Mouse (Mus musculus): Measurements from ENCODE around the gene Lrp3.

Gene Lrp3

DNA sequence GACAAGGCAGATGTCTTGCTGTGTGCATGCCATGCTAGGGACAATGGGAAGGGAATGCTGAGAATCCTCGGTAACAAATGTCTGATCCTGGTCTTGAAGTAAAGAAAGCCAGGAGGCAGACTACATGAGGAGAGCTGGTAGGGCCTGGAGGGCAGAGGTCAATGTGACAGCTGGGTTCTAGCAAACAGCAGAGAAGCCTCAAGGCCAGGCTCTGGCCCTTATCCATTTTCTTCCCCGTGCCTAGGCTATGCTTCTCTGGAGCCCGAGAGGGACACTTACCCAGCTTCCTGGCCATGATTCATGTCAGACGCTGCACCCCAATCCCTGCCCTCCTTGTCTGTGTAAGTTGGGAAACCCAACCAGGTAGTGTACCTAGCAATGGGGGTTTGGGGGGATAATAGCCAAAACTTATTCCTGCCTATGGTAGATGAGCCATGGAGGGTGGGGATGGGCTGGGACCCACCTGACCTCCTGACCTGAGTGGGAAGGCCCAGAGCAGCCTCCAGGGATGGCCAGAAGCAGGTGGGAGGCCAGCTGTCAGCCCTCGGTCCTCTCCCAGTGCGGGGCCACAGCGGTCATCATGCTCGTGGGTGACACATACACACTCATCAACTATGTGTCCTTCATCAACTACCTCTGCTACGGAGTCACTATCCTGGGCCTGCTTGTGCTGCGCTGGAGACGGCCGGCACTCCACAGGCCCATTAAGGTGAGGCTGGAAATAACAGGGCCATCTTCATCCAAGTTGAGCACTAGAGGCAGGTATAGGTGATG, 16.1 kb downstream of the Lrp3 start:
- in situ Hi-C loops (cut with MboI; ENCODE audit: low pct_unique_long_range_greater_than_20kb in 1 of 2, low sequenced_read_pairs in 2 of 2, unreplicated experiment in 1 of 2) = no loop called here

DNA sequence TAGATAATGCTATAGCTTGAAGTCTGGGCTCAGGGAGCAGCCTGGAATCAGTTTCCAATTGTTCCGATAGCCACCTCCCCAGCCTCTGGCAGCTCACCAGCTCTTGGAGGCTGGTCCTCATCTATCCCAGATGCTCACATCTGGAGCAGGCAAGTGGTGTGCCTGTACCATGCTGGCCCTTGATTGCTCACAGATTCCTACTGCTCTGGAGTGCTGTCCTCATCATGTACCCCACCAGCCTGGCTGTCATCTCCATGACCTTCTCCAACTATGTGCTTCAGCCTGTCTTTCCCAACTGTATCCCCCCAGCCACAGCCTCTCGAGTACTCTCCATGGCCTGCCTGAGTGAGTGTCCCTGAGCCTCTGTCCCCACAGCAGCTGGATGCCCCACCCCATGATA, 18.3 kb downstream of the Lrp3 start:
- in situ Hi-C loops (cut with MboI; ENCODE audit: low pct_unique_long_range_greater_than_20kb in 1 of 2, low sequenced_read_pairs in 2 of 2, unreplicated experiment in 1 of 2) = no loop called here

DNA sequence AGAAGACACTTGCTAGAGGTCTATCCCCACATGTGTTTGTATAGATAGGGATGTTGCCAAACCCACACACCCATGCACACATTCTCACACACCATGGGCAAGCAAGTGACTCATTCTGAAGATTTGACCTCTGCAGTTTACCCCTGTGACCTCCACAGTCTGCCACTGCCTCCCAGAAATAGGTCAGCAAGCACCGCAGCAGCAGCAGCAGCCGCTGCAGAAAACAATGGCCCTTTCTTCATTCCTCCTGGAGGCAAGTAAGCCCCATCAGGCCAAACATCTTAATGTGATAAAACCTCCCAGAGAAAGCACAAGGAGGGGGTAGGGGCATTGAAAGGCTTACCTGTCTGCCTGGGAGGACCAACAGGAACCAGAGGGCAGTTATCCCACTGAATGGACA, 24.0 kb downstream of the Lrp3 start:
- in situ Hi-C loops (cut with MboI; ENCODE audit: low pct_unique_long_range_greater_than_20kb in 1 of 2, low sequenced_read_pairs in 2 of 2, unreplicated experiment in 1 of 2) = no loop called here

DNA sequence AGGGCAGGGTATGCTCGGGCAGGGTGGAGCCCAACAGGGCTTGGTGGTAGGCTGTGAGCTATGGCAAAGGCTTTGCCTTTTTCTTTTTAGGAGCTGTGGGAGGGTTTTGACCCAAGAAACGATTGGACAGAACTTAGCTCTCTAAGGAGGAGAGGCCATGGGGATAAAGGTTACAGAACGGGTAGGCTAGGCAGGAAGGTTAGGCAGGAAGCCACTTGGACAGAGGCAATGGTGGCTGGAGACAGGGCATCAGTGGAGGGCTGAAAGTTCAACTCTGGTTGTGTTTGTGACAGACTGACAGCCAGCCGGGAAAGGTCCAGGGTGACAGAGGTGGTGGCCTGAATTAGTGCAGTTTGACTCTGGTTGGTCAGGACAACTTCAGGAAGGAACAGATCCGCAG, 25.6 kb downstream of the Lrp3 start:
- in situ Hi-C loops (cut with MboI; ENCODE audit: low pct_unique_long_range_greater_than_20kb in 1 of 2, low sequenced_read_pairs in 2 of 2, unreplicated experiment in 1 of 2) = no loop called here

DNA sequence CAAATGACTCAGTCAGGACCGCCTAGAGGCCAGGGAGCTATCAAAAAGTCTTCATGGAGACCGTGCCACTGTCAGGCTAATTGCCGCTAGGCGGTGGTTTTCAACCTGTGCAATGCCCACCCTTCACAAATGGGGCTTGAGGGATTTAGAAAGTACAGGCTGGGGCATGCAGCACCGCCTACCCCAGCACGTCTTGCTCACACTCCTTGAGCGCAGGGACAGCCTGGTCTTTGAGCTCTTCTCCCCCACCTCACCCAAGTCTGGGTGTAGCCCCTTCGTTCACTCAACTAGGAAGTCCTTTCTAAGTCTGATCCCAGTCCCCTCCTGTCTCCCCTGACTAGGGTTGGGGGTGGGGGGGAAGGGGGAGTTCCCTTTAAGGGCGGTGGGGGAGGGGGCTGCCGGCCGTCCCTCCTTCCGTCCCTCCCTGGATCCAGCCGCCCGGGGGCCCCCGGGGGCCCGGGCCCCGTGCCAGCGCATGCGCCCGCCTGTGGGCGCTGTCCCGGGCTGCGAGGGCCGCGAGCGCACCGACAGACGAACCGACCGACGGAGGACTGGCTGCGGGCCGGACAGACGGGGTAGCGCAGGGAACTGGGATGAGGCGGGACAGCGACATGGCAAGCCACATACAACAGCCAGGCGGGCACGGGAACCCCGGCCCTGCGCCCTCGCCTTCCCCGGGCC, 29.3 kb downstream of the Lrp3 start, which contains the start of gene Slc7a10:
Slc7a10 (plus strand) TSS at position 497 of the 681 bp plus-strand sequence.
- in situ Hi-C loops (cut with MboI; ENCODE audit: low pct_unique_long_range_greater_than_20kb in 1 of 2, low sequenced_read_pairs in 2 of 2, unreplicated experiment in 1 of 2) = no loop called here

DNA sequence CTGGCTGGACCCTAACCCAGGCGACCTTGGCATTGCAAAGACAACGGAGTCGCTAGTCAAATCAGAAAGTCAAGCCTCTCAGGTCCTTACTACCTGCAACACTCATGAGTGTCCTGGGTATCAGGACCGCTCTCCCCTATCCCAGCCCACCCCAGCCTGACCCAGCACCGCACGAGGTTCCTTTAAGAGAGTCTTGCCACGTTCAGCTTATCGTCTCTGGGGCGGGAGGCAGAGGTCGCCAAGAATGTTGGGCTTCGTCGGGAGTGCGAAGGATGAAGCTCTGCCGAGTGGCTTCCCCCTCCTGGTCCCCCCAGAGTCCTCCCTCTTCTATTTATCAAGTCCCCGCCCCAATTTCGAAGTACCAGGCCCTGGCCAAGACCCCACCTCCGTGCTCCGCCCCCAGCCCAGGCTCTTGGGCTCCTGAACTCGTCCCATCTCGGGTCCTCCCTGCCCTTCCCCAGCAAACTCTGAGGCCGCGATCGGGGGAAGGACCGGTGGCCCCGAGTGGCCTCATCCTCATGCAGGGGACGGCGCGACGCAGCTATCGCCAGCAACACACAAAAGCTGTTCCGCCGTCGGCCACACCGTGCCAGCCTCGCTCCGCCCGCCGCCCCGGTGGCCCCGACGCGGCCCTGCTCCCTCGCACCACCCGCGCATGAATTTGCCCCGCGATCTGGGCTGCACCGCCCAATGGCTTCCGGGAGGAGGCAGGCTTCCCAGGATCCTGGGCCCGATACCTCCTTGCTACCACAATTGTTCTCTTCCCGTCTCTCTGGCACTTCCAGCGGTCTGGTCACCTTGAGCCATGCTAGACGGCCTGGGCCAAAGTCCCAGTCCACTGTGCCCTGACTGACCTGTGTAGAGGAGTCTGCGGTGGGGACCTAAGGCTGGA, 30.2 kb downstream of the Lrp3 start:
- in situ Hi-C loops (cut with MboI; ENCODE audit: low pct_unique_long_range_greater_than_20kb in 1 of 2, low sequenced_read_pairs in 2 of 2, unreplicated experiment in 1 of 2) = no loop called here

DNA sequence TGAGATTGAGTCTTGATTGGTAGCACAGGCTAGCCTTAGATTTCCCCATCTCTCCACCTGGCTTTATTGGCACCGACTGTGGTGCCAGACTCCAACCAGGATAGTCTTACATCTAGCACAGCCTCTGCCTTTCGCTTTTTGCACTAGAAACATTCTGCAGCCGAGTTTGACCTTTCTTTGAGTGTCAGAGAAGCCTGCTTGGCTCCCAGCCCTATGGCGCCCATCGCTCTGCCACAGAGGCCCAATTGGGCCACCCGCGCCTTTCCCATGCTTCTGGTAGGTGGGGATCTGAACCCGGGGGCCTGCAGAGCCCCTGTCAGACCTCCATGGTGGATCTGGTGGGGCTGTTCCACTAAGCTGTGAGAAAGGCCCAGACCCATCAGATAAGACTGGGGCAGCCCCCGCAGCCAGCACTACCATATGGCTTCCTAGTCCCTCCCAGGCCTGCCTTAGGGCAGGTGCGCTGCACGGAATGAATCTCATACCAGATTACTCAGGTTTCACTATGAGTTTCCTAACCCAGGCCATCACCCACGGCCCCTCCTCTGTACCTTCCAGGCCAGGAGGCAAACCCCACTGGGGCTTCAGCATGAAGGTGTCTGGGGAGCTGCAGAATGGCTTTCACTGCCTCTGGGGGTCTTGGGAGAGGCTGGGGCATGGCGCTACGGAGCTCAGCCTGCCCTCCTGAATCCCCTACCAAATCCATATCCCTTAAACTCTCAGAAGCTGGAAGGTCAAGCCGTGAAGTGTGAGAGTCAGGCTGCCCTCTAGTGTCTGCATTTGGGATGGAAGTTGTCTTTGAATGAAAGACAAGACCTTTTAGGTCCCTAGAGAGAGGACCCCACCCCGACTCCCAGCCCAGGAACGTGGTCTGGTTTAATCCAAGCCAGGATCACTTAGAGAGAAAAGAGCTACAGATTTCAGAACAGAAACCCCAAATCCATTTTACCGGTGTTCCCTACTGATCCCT, 38.6 kb downstream of the Lrp3 start:
- in situ Hi-C loops (cut with MboI; ENCODE audit: low pct_unique_long_range_greater_than_20kb in 1 of 2, low sequenced_read_pairs in 2 of 2, unreplicated experiment in 1 of 2) = loop anchor here in 1 of 2 experiments (10.0 kb wide), 2 partner anchors 142 to 322 kb away; no protein-coding TSS in a partner anchor

DNA sequence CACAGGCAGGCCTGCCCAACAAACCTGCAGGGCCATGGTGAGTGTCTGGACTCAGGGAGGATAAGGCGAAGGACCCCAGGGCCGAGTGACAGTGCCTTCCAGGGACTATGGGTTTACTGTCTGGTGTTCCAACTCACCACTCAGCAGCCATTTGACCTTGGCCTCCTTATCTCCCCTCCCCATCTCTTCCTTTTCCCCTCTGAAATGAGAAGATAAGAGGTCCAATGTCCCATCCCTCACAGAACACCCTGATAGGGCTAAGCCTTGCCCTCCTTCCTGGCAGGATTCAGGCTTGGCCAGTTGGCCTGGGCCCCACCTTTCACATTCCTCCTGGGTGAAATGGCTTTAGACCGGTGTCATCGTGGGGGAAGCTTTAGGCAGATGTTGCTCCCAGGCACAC, 39.8 kb downstream of the Lrp3 start:
- in situ Hi-C loops (cut with MboI; ENCODE audit: low pct_unique_long_range_greater_than_20kb in 1 of 2, low sequenced_read_pairs in 2 of 2, unreplicated experiment in 1 of 2) = loop anchor here in 1 of 2 experiments (10.0 kb wide), 2 partner anchors 141 to 321 kb away; no protein-coding TSS in a partner anchor

DNA sequence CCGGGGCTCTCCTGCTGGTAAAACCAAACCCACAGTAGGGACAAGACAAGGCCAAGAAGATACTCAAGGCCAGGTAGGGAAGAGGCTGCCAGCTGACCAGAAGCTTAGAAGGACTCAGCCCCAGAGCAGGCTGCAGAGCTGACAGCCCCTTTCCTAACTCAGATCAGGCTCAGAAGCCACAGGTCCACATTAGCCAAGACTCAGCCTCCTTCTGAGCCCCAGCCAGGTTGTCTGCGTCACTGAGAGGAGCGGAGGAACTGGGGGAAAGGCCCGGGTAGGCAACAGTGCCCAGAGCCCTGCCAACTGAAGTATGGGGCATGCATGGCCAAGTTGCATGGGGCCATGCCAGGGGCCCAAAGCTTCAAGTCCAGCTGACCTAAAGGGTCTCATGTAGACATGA, 42.8 kb downstream of the Lrp3 start:
- in situ Hi-C loops (cut with MboI; ENCODE audit: low pct_unique_long_range_greater_than_20kb in 1 of 2, low sequenced_read_pairs in 2 of 2, unreplicated experiment in 1 of 2) = loop anchor here (10.0 to 25.0 kb wide), 3 partner anchors 138 to 335 kb away; no protein-coding TSS in a partner anchor

DNA sequence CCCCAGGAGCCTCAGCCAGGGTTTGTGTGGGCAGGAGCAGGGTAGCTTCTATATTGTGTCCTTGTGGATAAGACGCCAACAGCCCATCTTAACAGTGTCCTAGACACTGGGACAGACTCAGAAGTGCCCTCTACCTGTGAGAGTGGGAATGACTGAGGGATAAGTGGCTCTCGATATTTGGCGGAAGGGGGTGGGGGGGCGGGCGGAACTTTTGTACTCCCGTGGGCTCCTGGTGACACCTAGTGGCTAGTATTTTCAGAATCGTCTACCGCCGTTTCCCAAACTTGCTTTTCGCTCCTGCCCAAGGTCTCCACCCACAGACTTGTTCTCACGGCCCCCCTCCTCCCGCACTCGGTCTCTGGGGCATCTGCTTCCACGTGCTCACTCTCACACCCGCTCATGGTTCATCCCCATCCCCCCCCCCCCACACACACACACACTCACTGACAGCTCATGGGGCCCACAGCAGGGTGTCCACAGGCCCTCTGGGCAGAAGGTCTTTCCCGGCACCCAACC, 43.4 kb downstream of the Lrp3 start:
- in situ Hi-C loops (cut with MboI; ENCODE audit: low pct_unique_long_range_greater_than_20kb in 1 of 2, low sequenced_read_pairs in 2 of 2, unreplicated experiment in 1 of 2) = loop anchor here (10.0 to 25.0 kb wide), 3 partner anchors 137 to 335 kb away; no protein-coding TSS in a partner anchor

DNA sequence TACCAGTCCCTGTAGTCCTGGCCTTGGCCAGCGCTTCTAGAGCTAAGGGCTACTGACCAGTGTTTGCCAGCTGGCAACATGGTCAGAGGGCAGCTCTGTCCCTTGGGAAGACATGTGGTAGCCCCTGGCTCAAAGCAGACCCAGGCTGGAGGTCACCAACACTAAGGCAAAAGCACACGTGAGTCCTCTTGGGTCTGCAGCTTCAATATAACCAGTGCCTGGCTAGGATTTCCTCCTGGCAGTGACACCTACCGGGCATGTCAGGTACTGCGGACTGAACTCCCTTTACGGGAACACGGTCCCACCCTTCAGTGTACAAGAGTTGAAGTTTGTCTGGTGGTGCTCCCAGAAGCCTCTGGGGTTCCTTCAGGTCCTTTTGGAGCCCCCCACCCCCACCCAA, 46.0 kb downstream of the Lrp3 start:
- in situ Hi-C loops (cut with MboI; ENCODE audit: low pct_unique_long_range_greater_than_20kb in 1 of 2, low sequenced_read_pairs in 2 of 2, unreplicated experiment in 1 of 2) = loop anchor here in 1 of 2 experiments (25.0 kb wide), 1 partner anchor 332 kb away; no protein-coding TSS in a partner anchor

DNA sequence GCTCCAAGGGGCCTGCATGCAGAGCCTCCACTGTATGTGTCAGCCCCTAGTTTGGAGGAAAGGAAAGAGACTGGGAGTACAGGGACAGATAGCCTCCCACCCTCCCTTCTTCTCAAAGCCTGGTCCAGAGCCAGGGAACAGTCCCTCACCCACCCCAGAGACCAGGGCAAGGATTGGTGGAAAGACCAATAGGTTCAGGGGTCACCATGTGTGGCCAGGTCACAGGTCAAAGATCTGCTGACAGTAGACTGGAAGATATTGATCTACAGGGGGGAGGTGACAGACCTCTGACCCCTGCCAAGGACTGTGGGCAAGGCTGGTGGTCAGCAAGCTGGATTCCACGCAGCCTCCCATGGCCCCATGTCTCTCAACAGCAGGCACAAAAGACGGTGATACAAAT, 47.4 kb downstream of the Lrp3 start:
- in situ Hi-C loops (cut with MboI; ENCODE audit: low pct_unique_long_range_greater_than_20kb in 1 of 2, low sequenced_read_pairs in 2 of 2, unreplicated experiment in 1 of 2) = loop anchor here in 1 of 2 experiments (25.0 kb wide), 1 partner anchor 331 kb away; no protein-coding TSS in a partner anchor

DNA sequence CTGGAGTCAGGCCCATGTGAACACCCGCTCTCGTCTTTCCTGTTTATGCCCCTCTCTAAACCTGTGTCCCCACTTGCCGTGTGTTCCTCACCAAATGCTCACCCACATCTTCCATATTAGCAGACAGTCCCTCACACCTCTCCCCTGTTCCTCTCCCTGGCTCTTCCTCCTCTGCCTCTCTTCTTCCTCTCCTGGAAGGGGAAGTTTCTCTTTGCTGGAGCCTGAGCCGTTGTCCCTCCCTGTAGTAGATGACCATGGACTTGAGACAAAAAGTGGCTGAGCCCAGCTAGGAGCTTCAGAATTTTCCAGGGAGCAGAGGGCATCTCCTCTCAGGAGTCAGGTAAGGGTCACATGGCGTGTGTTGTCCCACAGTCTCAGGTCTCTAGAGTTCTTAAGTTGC, 48.3 kb downstream of the Lrp3 start:
- in situ Hi-C loops (cut with MboI; ENCODE audit: low pct_unique_long_range_greater_than_20kb in 1 of 2, low sequenced_read_pairs in 2 of 2, unreplicated experiment in 1 of 2) = loop anchor here in 1 of 2 experiments (25.0 kb wide), 1 partner anchor 330 kb away; no protein-coding TSS in a partner anchor

DNA sequence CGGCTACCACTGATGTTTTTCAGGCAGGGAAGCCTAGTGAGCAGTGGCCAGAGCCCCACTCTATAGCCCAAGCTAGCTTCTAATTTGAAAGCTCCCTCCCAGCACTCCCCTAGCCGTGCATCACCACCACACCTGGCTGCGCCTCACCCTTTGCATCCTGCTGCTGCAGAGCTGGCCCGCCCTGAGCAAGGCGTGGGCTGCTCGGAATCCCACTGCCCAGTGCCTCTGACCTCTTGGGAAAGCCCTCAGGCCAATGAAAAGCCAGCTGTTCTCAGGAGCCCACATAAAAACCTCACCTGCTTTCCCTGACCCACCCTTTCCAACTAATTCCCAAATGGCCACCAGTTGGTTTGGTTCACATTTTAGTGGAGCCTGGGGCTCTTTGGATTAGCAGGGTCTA, 51.2 kb downstream of the Lrp3 start:
- in situ Hi-C loops (cut with MboI; ENCODE audit: low pct_unique_long_range_greater_than_20kb in 1 of 2, low sequenced_read_pairs in 2 of 2, unreplicated experiment in 1 of 2) = loop anchor here in 1 of 2 experiments (25.0 kb wide), 1 partner anchor 327 kb away; no protein-coding TSS in a partner anchor

DNA sequence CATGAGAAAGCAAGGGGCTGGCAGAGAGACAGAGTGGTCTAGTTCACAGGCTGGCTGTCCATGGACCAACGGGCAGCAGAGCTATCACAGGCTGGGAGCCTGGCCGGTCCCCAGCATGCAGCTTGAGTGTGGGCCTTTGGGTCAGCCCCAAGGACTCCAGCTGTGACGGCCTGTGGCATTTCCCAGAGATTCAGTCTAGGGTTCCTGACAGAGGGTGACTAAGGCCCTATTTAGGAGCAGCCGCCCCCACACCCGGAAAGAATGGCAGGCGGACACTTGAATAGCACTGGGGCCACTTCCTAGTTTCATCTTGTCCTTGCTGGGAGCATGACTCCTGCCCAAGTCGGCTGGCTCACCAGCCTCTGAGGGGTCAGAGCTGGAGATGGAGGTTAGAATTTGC, 51.7 kb downstream of the Lrp3 start:
- in situ Hi-C loops (cut with MboI; ENCODE audit: low pct_unique_long_range_greater_than_20kb in 1 of 2, low sequenced_read_pairs in 2 of 2, unreplicated experiment in 1 of 2) = loop anchor here in 1 of 2 experiments (25.0 kb wide), 1 partner anchor 326 kb away; no protein-coding TSS in a partner anchor

DNA sequence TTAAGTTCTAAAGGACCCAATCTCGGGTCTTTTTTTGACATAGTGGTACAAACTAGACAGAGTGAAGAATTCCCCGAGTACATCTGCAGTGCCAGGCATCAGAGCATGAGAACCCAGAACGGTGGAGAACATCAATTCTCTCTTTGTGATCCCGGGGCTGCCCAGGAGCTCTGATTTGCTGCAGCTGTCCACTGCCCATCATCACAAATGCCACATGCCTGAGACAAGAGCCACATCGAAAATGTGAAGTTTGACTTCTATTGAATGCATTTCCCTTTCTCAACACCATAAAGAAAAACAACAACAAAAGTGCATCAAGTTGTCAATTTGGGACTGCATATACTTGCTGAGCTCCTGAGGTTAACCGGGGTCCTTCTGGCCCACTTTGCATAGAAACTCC, 52.9 kb downstream of the Lrp3 start:
- in situ Hi-C loops (cut with MboI; ENCODE audit: low pct_unique_long_range_greater_than_20kb in 1 of 2, low sequenced_read_pairs in 2 of 2, unreplicated experiment in 1 of 2) = loop anchor here in 1 of 2 experiments (25.0 kb wide), 1 partner anchor 325 kb away; no protein-coding TSS in a partner anchor

DNA sequence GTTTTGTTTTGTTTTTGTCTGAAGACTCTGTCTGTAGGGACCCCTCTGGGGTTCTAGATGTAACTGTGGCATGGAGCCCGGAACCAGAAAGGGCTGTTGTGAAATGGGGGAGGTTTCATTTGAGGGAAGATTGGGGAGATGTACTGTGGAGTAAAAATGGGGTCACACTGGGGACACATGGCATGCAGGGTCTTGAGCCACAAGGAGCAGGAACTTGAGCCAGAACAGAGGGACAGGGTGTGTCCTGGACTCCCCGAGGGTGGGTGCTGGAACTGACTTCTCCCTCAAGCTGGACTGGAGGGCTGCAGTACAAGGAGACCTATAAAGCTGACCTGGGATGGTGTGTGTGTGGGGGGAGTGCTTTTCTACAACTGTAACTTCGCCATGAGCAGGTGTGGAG, 57.8 kb downstream of the Lrp3 start:
- in situ Hi-C loops (cut with MboI; ENCODE audit: low pct_unique_long_range_greater_than_20kb in 1 of 2, low sequenced_read_pairs in 2 of 2, unreplicated experiment in 1 of 2) = loop anchor here in 1 of 2 experiments (25.0 kb wide), 1 partner anchor 320 kb away; no protein-coding TSS in a partner anchor

All from mouse embryonic stem cell (cell line).